Mouse (Mus musculus): ENCODE results near the gene Plxna3.

DNA sequence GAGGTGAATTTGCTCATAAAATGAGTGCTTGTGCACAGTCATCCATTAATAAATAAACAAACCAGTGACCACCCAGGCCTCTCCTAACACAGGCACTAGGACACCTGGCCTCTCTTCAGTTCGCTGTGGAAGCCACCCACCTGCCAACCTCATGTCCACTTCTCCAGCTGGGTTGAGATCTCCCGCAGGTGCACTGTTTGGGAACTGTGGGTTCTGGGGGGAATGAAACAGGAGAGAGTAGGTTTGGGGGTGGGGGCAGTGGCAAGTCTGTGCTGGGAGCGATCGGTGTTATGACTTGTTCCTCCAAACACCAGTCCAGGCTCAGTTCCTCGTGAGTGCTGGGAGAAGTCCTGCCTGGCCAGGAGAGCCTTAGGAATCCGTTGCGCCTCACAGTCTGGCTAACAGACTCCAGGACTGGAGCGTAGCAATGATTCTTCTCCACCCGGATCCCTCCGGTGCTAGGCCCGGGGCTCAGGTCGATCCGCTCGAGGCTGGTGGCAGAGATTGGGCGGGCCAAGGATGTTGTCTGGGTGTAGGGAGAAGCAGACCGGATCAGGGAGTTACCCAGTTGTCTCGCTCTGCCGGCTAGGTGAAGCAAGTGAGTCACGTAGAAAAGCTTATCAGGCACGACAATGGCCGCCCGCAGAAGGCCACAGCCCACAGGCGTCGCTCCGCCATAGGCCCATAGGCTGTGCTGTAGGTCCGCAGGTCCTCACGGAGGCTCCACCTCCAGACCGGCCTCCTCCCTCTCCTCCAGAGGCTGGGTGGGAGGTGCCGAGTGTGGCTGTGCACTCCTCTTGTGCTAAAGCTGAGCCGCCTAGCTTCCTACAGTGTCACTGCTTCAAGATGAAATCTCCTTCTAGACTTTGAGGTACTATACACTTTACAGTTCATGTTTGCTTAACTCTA, 63.9 kb downstream of the Plxna3 start, which contains the start of the genes Fam3a and Ikbkg:
- TF ChIP-seq CTCF (IDR thresholded peaks at IDR 0.05; ENCODE audit: borderline replicate concordance, extremely low read depth, insufficient read depth, insufficient read length) (peak; percentile 35; the same call in 1 of the 2 replicates), POLR2A (IDR thresholded peaks at IDR 0.05; ENCODE audit: borderline replicate concordance, extremely low read depth, insufficient read depth, insufficient read length, poor library complexity, severe bottlenecking) (peak; percentile 53; the same call in 1 of the 2 replicates)

Measured in brain, embryonic 14.5 days (tissue).